Mouse (Mus musculus) forebrain, embryonic 13.5 days (tissue): Measurements from ENCODE around the gene Slc30a1. TPM values are rescaled to one million over a fixed set of nuclear protein-coding genes. Genes with fewer than 3 reads are reported as not detected.

Experiments
- ATAC-seq: fragments of 200-750 bp; cut with Nextera tagmentation; 2 replicates; pipeline ENCODE4 v1.8.0; 2017
- H3K27ac ChIP-seq: fragments of 300-500 bp; sonication (generic); 2 replicates; pipeline ENCODE4 v1.5.1; 2015; ENCODE audit warnings: inconsistent platforms, mild to moderate bottlenecking, moderate library complexity
- H3K27me3 ChIP-seq: fragments of 300-500 bp; sonication (generic); 2 replicates; pipeline ENCODE4 v1.6.1; 2015; ENCODE audit warnings: mild to moderate bottlenecking, inconsistent platforms
- H3K36me3 ChIP-seq: fragments of 300-500 bp; sonication (generic); 2 replicates; pipeline ENCODE4 v1.6.1; 2015; ENCODE audit warnings: mild to moderate bottlenecking, inconsistent platforms; ENCODE audit not compliant: poor library complexity, severe bottlenecking
- H3K4me1 ChIP-seq: fragments of 300-500 bp; sonication (generic); 2 replicates; pipeline ENCODE4 v1.6.1; 2015; ENCODE audit warnings: inconsistent platforms
- H3K4me2 ChIP-seq: fragments of 300-500 bp; sonication (generic); 2 replicates; pipeline ENCODE4 v1.6.1; 2015; ENCODE audit warnings: inconsistent platforms, mild to moderate bottlenecking, moderate library complexity
- H3K4me3 ChIP-seq: fragments of 300-500 bp; sonication (generic); 2 replicates; pipeline ENCODE4 v1.5.1; 2015; ENCODE audit warnings: mild to moderate bottlenecking, inconsistent platforms
- H3K9ac ChIP-seq: fragments of 300-500 bp; sonication (generic); 2 replicates; pipeline ENCODE4 v1.6.1; 2015; ENCODE audit warnings: mild to moderate bottlenecking, inconsistent platforms
- H3K9me3 ChIP-seq: fragments of 300-500 bp; sonication (generic); replicated peaks from 2 replicates; pipeline ENCODE4 v1.6.1; 2016; ENCODE audit warnings: inconsistent platforms
- WGBS: fragments of 180-500 bp; shearing (Covaris S2); methylation state at CpG from one replicate; pipeline ENCODE4 v1.1.7; 2015; 5-methylcytosine and 5-hydroxymethylcytosine counted together
- polyA plus RNA-seq: library from polyadenylated mRNA; unstranded; fragments of >200 nt; fragmentation: Nextera tagmentation; extraction: Ambion mirVana; gene quantifications from 2 replicates; pipeline ENCODE4 v1.2.1, GENCODE M21; 2015

Gene Slc30a1
- polyA plus RNA-seq, 1 experiment from 2014 or later = 1.6 TPM

DNA sequence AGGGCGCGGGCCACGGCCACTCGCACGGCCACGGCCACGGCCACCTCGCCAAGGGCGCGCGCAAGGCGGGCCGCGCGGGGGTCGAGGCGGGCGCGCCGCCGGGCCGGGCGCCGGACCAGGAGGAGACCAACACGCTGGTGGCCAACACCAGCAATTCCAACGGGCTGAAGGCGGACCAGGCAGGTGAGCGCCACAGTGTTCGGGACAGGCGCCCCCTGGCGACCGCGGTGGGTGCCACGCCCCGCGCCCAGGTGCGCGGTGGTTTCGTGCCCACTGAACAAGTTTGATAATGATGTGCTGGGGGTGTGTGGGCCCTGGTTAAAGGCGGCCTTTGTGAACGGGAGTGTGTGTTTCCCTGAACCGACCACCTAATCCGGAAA lies 854 bp downstream of the Slc30a1 start:
- Histone ChIP-seq H3K4me3 (peak overlapping the region; percentile 94), H3K4me2 (peak overlapping the region; percentile 89), H3K27me3 (no peaks in the 10 kb centered on the region), H3K9me3 (no peaks in the 10 kb centered on the region), H3K27ac (peak overlapping the region; percentile 87), H3K36me3 (peaks cover 14% of the 10 kb centered on the region), H3K9ac (peak overlapping the region; percentile 84), H3K4me1 (peaks cover 50% of the 10 kb centered on the region)
- ATAC-seq = peak; percentile 27
- WGBS = under 1% methylated on average over 38 of the region's 43 CpGs

DNA sequence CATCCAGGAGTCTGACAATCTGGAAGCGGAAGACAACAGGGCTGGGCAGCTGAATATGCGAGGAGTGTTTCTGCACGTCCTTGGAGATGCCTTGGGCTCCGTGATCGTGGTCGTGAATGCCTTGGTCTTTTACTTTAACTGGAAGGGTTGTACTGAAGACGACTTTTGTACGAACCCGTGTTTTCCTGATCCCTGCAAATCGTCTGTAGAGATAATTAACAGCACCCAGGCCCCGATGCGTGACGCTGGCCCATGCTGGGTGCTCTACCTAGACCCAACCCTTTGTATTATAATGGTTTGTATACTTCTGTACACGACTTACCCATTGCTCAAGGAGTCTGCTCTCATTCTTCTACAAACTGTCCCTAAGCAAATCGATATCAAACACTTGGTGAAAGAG lies 2.3 kb downstream of the Slc30a1 start:
- Histone ChIP-seq H3K9me3 (no peaks in the 10 kb centered on the region), H3K4me1 (peaks cover 50% of the 10 kb centered on the region), H3K9ac (0 out of 2 replicates have a peak overlapping the region, but pooled peaks have one; percentile 84), H3K4me2 (peak overlapping the region; percentile 89), H3K36me3 (peaks cover 14% of the 10 kb centered on the region), H3K4me3 (peak overlapping the region; percentile 94), H3K27ac (no peak overlapping the region), H3K27me3 (no peaks in the 10 kb centered on the region)
- no peak for ATAC-seq
- 91% methylated on average over 15 of the region's 15 CpGs for WGBS

DNA sequence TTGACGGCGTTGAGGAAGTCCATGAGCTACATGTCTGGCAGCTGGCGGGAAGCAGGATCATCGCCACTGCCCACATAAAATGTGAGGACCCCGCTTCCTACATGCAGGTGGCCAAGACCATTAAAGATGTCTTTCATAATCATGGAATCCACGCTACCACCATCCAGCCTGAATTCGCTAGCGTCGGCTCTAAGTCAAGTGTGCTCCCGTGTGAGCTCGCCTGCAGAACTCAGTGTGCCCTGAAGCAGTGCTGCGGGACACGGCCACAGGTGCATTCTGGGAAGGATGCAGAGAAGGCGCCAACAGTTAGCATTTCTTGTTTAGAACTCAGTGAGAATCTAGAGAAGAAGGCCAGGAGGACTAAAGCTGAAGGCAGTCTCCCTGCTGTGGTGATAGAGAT lies 2.7 kb downstream of the Slc30a1 start:
- H3K4me2 ChIP-seq = peak overlapping the region; percentile 89
- H3K36me3 ChIP-seq = peaks cover 14% of the 10 kb centered on the region
- WGBS = 95% methylated on average over 14 of the region's 14 CpGs
- H3K27me3 ChIP-seq = no peaks in the 10 kb centered on the region
- no peak overlapping the region for H3K9ac ChIP-seq
- no peaks in the 10 kb centered on the region for H3K9me3 ChIP-seq
- ATAC-seq = no peak
- H3K27ac ChIP-seq = no peak overlapping the region
- peaks cover 50% of the 10 kb centered on the region for H3K4me1 ChIP-seq
- no peak overlapping the region for H3K4me3 ChIP-seq

DNA sequence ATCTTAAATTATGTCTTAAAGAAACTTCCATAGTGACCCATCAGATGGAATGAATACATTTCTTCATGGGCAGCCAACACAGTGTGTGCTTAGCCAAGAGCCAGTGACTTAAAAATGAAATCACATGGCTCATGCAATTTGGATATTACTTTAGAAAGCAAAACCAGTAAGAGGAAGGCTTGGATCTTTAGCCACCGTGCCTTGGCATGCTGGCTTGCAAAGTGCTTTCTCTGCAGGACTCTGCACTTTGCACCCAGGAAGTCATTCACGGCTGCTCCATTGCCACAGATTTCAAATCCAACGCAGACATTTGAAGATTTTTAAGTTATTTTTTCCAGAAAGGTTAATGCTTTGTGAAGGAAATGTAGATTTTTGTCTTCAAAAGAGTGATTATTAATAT lies 4.1 kb downstream of the Slc30a1 start:
- no peak for ATAC-seq
- Histone ChIP-seq H3K4me3 (no peak overlapping the region), H3K27ac (no peak overlapping the region), H3K4me2 (peak overlapping the region; percentile 14; the same call in 1 of the 2 replicates), H3K36me3 (peaks cover 14% of the 10 kb centered on the region), H3K9me3 (no peaks in the 10 kb centered on the region), H3K27me3 (no peaks in the 10 kb centered on the region), H3K9ac (peak overlapping the region; percentile 12; the same call in 1 of the 2 replicates), H3K4me1 (peaks cover 48% of the 10 kb centered on the region)
- 75% methylated on average over 3 of the region's 3 CpGs for WGBS

DNA sequence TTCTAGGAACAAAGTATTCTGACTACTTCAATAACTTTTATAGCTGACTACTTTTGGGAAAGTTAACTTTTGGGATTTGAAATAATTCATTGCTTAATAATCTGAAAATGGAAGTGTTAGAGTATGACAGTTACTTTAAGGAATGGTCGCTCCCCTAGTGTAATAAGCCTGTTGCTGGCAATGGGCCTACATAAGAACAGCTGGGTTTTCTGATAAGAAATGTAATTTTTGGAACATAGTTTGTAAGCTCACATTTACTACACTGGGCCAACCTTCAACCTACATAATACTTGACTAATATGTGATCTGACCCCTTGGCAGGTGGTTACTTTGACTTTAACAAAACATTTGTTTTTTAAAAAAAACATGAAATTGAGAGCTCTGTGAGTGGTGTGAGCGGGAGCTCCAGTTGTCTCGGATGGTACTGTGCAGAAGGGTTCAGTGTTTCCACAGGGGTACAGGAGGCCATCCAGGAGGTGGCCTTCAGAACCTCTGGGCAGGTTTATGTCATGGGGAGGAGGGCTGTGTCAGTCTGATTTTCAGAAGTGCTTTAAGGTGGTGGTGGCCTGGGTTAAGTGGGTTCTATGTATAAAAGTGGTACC lies 4.6 kb downstream of the Slc30a1 start:
- H3K36me3 ChIP-seq = peaks cover 14% of the 10 kb centered on the region
- no peaks in the 10 kb centered on the region for H3K9me3 ChIP-seq
- peaks cover 44% of the 10 kb centered on the region for H3K4me1 ChIP-seq
- H3K27me3 ChIP-seq = no peaks in the 10 kb centered on the region
- 86% methylated on average over 3 of the region's 3 CpGs for WGBS
- no peak for ATAC-seq
- peak overlapping the region; percentile 10; the same call in 1 of the 2 replicates for H3K4me2 ChIP-seq
- H3K4me3 ChIP-seq = no peak overlapping the region
- H3K9ac ChIP-seq = no peak overlapping the region
- H3K27ac ChIP-seq = no peak overlapping the region

DNA sequence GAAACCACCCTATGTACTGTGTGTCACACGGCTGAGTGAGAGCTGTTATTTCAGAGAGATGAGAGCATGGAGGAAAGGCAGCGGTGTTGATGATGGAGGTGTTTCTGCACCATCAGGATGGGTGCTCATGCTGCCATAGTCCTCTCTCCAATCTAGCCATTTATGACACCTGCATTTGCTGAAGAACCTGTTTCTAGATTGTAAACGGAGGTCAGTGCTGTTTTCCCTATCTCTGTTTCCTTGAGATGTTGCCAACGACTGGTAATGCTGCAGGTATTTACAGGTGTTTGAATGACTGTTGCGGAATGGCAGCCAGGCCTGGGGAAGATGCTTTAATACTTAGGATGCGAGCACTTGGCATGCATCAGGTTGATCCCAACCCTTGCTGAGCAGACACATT lies 8.1 kb downstream of the Slc30a1 start:
- 87% methylated on average over 6 of the region's 6 CpGs for WGBS
- ATAC-seq = no peak

DNA sequence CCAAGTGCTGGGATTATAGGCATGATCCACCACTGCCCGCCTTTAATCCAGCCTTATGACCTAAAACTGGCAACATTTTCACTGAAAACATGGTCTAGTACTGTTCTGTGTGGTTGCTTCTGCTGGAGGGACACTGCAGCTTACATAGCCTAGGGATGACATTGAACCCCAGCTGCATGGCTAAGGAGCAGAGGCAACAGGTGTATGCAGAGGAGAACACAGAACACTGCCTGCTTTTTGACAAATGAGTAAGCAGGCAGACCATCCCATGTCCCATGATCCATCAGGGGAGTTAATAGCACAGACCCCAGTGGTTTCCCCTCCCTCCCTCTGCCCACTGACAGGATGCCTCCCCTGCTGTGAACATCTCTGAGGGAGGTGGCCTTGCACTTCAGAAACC lies 9.0 kb downstream of the Slc30a1 start:
- no peak overlapping the region for H3K4me2 ChIP-seq
- no peak overlapping the region for H3K4me3 ChIP-seq
- ATAC-seq = no peak
- 84% methylated on average over 1 of the region's 1 CpGs for WGBS
- no peaks in the 10 kb centered on the region; the same call in 1 of the 2 replicates for H3K36me3 ChIP-seq
- no peaks in the 10 kb centered on the region for H3K27me3 ChIP-seq
- peaks cover 14% of the 10 kb centered on the region for H3K4me1 ChIP-seq
- H3K9me3 ChIP-seq = no peaks in the 10 kb centered on the region
- no peak overlapping the region for H3K27ac ChIP-seq
- no peak overlapping the region for H3K9ac ChIP-seq

More for the DNA sequence above, 8.1 kb downstream of the Slc30a1 start:
- Histone ChIP-seq H3K9ac (no peak overlapping the region), H3K4me2 (no peak overlapping the region), H3K27ac (no peak overlapping the region), H3K4me1 (peaks cover 21% of the 10 kb centered on the region), H3K9me3 (no peaks in the 10 kb centered on the region), H3K4me3 (no peak overlapping the region), H3K27me3 (no peaks in the 10 kb centered on the region), H3K36me3 (peaks cover 1% of the 10 kb centered on the region; the same call in 1 of the 2 replicates)

DNA sequence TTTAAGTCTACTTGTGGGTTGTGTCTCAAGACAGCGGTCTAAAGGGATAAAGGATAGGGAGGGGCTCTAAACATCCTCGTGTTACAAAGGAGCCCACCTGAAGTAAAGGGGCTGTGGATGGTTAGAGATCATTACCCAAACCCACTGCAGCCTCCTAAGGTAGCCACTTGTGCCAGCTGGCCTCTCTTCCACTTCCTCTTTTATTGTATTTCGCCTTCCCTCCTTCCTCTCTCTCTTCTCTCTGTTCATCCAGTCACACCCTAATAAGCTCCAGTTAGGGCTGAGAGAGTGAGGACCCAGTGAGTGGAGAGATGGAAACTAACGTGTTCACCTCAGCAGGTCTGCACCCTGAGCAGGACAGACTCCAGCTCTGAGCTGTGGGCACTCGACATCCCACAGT lies 10.3 kb downstream of the Slc30a1 start:
- Histone ChIP-seq H3K27me3 (no peaks in the 10 kb centered on the region), H3K4me1 (peaks cover 4% of the 10 kb centered on the region), H3K9me3 (peaks cover 5% of the 10 kb centered on the region; the same call in 1 of the 2 replicates), H3K9ac (no peak overlapping the region), H3K4me2 (no peak overlapping the region), H3K36me3 (no peaks in the 10 kb centered on the region; the same call in 1 of the 2 replicates), H3K27ac (no peak overlapping the region), H3K4me3 (no peak overlapping the region)
- no peak for ATAC-seq
- 68% methylated on average over 5 of the region's 5 CpGs for WGBS

DNA sequence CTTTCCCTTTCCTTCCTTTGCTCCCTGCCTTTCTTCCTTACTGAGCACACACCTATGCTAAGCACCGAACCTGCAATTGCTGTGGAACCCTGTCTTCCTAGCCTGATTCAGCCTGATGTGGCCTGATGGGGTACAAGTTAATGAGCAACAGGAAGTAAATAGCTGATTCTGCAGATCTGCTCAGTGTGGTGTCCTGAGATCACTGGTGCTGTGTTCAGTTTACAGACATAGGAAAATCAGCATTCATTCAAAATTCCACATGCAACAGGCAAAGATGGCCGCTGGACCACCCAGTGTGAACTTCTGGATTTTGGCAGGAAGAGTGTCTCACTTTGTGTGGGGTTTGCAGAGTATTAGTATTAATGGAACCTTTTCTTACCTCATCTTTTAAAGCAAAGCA lies 12.8 kb downstream of the Slc30a1 start:
- no peak for ATAC-seq
- no peaks in the 10 kb centered on the region for H3K36me3 ChIP-seq
- WGBS = 90% methylated on average over 2 of the region's 2 CpGs
- H3K27me3 ChIP-seq = no peaks in the 10 kb centered on the region
- H3K27ac ChIP-seq = no peak overlapping the region
- H3K4me1 ChIP-seq = no peaks in the 10 kb centered on the region
- H3K9ac ChIP-seq = no peak overlapping the region
- H3K4me3 ChIP-seq = no peak overlapping the region
- H3K4me2 ChIP-seq = no peak overlapping the region
- peaks cover 5% of the 10 kb centered on the region; the same call in 1 of the 2 replicates for H3K9me3 ChIP-seq

DNA sequence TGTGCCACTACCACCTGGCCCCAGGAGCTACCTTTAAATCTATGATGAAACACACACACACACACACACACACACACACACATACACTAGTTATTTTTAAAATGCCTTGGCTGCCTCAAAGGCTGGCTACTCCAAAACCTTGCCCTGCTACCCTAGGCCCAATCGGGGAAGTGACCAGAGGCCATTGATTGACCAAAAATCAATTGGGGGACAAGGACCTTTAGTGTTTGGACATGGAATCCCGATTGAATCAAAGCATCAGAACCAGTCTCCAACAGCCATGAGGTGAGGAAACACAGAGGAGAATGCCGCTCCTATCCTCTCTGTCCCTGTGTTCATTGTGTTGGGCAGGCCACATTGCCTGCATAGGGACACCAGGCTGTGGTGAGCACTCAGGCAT lies 15.1 kb downstream of the Slc30a1 start:
- Histone ChIP-seq H3K4me3 (no peak overlapping the region), H3K4me1 (no peaks in the 10 kb centered on the region), H3K36me3 (no peaks in the 10 kb centered on the region), H3K27me3 (no peaks in the 10 kb centered on the region), H3K9ac (no peak overlapping the region), H3K27ac (no peak overlapping the region), H3K9me3 (peaks cover 5% of the 10 kb centered on the region; the same call in 1 of the 2 replicates), H3K4me2 (no peak overlapping the region)
- no peak for ATAC-seq
- 92% methylated on average over 3 of the region's 3 CpGs for WGBS

DNA sequence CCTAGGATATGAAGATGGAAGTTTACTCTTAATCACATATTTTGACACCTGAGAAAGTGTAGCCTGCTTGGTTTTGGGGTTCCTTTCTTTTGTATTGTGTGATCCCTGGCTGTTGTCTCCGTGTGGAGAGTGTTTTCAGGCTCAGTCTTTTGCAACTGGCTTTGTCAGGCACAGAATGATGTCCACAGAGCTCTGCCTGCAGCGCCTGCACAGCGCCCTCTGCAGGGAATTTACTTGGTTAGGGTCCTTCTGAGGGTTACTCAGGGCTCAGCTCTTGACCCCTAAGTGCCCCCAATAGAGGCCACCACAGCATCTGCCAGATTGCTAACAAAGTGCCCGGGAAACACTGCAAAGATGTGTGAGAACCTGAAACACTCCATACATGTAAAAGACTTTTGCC lies 18.9 kb downstream of the Slc30a1 start:
- H3K9me3 ChIP-seq = peaks cover 5% of the 10 kb centered on the region; the same call in 1 of the 2 replicates
- H3K36me3 ChIP-seq = no peaks in the 10 kb centered on the region
- H3K4me1 ChIP-seq = no peaks in the 10 kb centered on the region
- H3K4me2 ChIP-seq = no peak overlapping the region
- no peak overlapping the region for H3K4me3 ChIP-seq
- WGBS = 46% methylated on average over 4 of the region's 4 CpGs
- no peak overlapping the region for H3K27ac ChIP-seq
- no peak overlapping the region for H3K9ac ChIP-seq
- H3K27me3 ChIP-seq = no peaks in the 10 kb centered on the region
- no peak for ATAC-seq

DNA sequence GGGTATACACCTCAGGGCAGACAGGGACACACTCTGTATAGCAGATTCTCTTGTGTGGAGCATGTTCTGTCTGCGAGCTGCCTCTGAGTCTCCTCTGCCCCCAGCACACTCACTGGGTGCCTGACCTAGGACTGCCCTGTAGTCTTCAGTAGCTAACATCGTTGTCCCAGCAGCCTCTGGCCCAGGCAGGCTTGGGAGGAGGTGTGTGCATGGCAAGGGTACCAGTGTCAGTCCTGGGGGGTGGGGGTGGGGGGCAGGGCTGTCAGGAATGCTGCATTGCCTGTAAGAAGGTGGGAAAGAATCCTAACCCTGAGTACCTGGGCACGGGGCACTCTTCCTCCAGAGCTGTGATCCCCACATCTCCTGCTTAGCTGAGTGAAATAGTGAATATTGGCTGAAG lies 20.1 kb downstream of the Slc30a1 start:
- H3K27me3 ChIP-seq = no peaks in the 10 kb centered on the region
- no peaks in the 10 kb centered on the region for H3K36me3 ChIP-seq
- 73% methylated on average over 3 of the region's 3 CpGs for WGBS
- no peaks in the 10 kb centered on the region for H3K4me1 ChIP-seq
- no peak overlapping the region for H3K4me3 ChIP-seq
- ATAC-seq = no peak
- no peak overlapping the region for H3K9ac ChIP-seq
- no peak overlapping the region for H3K4me2 ChIP-seq
- H3K27ac ChIP-seq = no peak overlapping the region
- no peaks in the 10 kb centered on the region for H3K9me3 ChIP-seq

DNA sequence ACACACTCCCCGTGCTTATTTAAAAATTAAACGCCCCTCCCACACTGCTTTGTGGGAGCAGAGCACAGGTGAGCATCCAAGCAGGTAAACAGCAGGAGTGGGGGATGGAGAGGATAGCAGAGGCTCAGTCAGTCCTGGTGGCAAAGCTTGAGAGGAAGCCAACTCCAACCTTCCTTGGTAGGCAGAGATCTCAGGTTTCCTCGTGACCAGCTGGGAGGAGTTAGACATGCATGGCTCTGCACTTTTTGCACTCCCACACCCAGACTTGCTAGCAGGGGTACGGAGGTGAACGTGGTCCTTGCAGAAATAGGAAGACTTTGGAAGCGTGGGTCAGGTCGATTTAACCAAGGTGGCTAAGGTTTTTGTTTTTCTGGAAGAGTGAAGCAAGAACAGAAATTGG lies 21.8 kb downstream of the Slc30a1 start:
- no peaks in the 10 kb centered on the region for H3K36me3 ChIP-seq
- H3K27ac ChIP-seq = no peak overlapping the region
- 85% methylated on average over 7 of the region's 7 CpGs for WGBS
- no peak overlapping the region for H3K4me3 ChIP-seq
- no peaks in the 10 kb centered on the region; the same call in 1 of the 2 replicates for H3K27me3 ChIP-seq
- H3K4me1 ChIP-seq = no peaks in the 10 kb centered on the region
- ATAC-seq = no peak
- H3K4me2 ChIP-seq = no peak overlapping the region
- H3K9ac ChIP-seq = no peak overlapping the region
- H3K9me3 ChIP-seq = no peaks in the 10 kb centered on the region
